Mouse (Mus musculus): Measurements from ENCODE around the gene Pde6g. TPM values are rescaled to one million over a fixed set of nuclear protein-coding genes. Genes with fewer than 3 reads are reported as not detected.

Pde6g gene
- total and polyA plus RNA-seq, 3 experiments: 0.35 to 0.84 TPM; not detected in 1

DNA sequence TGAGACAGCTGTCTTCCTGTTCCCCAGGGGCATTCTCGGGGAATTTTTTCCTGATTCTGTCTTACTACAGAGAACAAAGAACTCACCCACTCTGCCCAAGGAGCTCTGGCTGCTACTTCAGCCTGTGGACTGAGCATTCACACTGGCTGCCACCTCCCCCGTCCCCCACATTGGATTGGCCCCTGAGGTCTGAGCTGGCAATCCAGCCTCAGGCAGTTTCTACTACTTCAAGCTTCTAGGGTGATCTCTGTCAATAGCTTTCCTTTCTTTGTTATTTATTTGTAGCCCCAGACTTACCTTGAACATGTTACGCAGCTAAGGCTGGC lies 39.5 kb upstream of the Pde6g start:
- peaks cover 19% of the 10 kb centered on the region for H3K79me2 ChIP-seq (ENCODE audit: control insufficient read depth, insufficient read depth, low read length, poor library complexity)
- peaks cover 0 to 11% of the 10 kb centered on the region in 2 experiments; a peak in 2 of 4 replicates for H3K36me3 ChIP-seq (ENCODE audit: control insufficient read depth in 1 of 2, insufficient read depth in 2 of 2, low read length in 2 of 2)
- no peak overlapping the region for H3K27ac ChIP-seq (ENCODE audit: control insufficient read depth, low read depth, low read length)
- H3K4me3 ChIP-seq (ENCODE audit: control insufficient read depth in 1 of 2, insufficient read depth in 1 of 2, low read depth in 2 of 2, low read length in 2 of 2): peak overlapping the region; percentile 63 to 80
- H3K9ac ChIP-seq (ENCODE audit: control insufficient read depth, low read depth, low read length, poor library complexity, severe bottlenecking): peak overlapping the region; percentile 87
- no peak for DNase-seq (ENCODE audit: low read depth, low spot score)
- H3K9me3 ChIP-seq (replicated peaks; ENCODE audit: insufficient read depth, low read length): no peaks in the 10 kb centered on the region
- H3K27me3 ChIP-seq (ENCODE audit: control insufficient read depth in 1 of 2, insufficient read depth in 2 of 2, low read length in 2 of 2): no peaks in the 10 kb centered on the region
- peaks cover 0 to 20% of the 10 kb centered on the region in 2 experiments; a peak in 2 of 4 replicates for H3K4me1 ChIP-seq (ENCODE audit: control insufficient read depth in 1 of 2, insufficient read depth in 2 of 2, low read length in 2 of 2)
- TF ChIP-seq TCF12 (IDR thresholded peaks at IDR 0.05; ENCODE audit: low read depth, low read length) (no peak), NELFE (IDR thresholded peaks at IDR 0.05; ENCODE audit: low read depth, low read length) (no peak), ZNF384 (IDR thresholded peaks at IDR 0.05; ENCODE audit: low read depth, low read length) (no peak), MYB (IDR thresholded peaks at IDR 0.05; ENCODE audit: low read depth, low read length) (no peak), HCFC1 (IDR thresholded peaks at IDR 0.05; ENCODE audit: low read depth, low read length) (no peak), SIN3A (IDR thresholded peaks at IDR 0.05; ENCODE audit: low read length) (no peak), MAFK (IDR thresholded peaks at IDR 0.05; ENCODE audit: borderline replicate concordance, low read depth, low read length) (no peak), RAD21 (IDR thresholded peaks at IDR 0.05; ENCODE audit: low read depth, low read length) (no peak), TBP (IDR thresholded peaks at IDR 0.05; ENCODE audit: low read depth, low read length) (no peak), MAX (IDR thresholded peaks at IDR 0.05; ENCODE audit: low read length) (no peak), GATA1 (IDR thresholded peaks at IDR 0.05; ENCODE audit: low read depth, low read length) (no peak), POLR2AphosphoS5 (IDR thresholded peaks at IDR 0.05; ENCODE audit: borderline replicate concordance, low read depth, low read length) (no peak)

DNA sequence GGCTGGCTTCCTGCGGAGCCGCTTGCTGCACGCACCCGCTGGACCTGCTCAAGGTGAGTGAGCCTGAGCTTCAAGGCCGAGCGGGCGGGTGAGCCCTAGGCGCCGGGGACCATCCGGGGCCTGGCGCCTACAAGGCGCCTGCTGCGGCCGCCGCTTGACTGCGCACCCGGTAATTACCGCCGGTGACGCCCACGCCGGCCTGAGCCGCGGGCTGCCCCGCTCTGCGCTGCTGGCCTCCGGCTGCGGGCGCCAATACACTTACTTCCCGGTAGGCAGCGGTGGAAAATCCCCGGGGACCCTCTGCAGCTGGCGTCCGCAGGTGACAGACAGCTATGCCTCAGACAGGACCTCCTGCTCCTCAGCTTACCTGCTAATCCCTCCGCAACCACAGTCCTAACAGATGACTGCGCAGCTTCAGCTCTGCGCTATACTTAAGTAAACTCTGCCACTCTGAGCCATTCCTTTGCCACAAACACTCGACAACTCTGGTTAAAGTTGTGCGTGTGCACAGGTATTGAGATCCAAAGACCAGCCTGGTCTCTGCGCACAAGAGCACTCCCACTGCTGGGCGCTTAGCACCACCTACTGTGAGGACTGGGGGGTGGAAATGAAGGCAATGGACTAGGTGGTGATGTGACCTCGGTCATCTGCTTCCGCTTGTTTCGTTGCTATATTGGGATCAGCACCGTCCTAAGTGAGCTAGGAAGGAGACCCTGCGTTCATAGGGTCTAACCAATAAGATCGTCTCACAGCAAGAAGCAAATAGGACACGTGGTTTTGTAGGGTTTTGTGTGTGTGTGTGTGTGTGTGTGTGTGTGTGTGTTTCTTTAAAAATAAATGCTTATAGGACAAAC lies 39.0 kb upstream of the Pde6g start:
- peak overlapping the region; percentile 54 for H3K27ac ChIP-seq (ENCODE audit: control insufficient read depth, low read depth, low read length)
- peaks cover 0 to 11% of the 10 kb centered on the region in 2 experiments; a peak in 3 of 4 replicates for H3K36me3 ChIP-seq (ENCODE audit: control insufficient read depth in 1 of 2, insufficient read depth in 2 of 2, low read length in 2 of 2)
- H3K27me3 ChIP-seq (ENCODE audit: control insufficient read depth in 1 of 2, insufficient read depth in 2 of 2, low read length in 2 of 2): no peaks in the 10 kb centered on the region
- peak overlapping the region; percentile 87 for H3K9ac ChIP-seq (ENCODE audit: control insufficient read depth, low read depth, low read length, poor library complexity, severe bottlenecking)
- peaks cover 0 to 20% of the 10 kb centered on the region in 2 experiments; a peak in 2 of 4 replicates for H3K4me1 ChIP-seq (ENCODE audit: control insufficient read depth in 1 of 2, insufficient read depth in 2 of 2, low read length in 2 of 2)
- H3K9me3 ChIP-seq (replicated peaks; ENCODE audit: insufficient read depth, low read length): no peaks in the 10 kb centered on the region
- peaks cover 20% of the 10 kb centered on the region for H3K79me2 ChIP-seq (ENCODE audit: control insufficient read depth, insufficient read depth, low read length, poor library complexity)
- DNase-seq (ENCODE audit: low read depth, low spot score): peak; percentile 88
- H3K4me3 ChIP-seq (ENCODE audit: control insufficient read depth in 1 of 2, insufficient read depth in 1 of 2, low read depth in 2 of 2, low read length in 2 of 2): peak overlapping the region; percentile 63 to 80
- TF ChIP-seq CTCF (IDR thresholded peaks at IDR 0.05 in 2 of 3, conservative IDR thresholded peaks at IDR 0.05 in 1 of 3; ENCODE audit: control insufficient read depth in 1 of 3, insufficient read depth in 1 of 3, low read depth in 2 of 3, low read length in 3 of 3, poor library complexity in 1 of 3, severe bottlenecking in 1 of 3): peak; percentile 12 to 35 (median 14); a peak in 3 of 6 replicates
- TF ChIP-seq ELF1 (IDR thresholded peaks at IDR 0.05; ENCODE audit: low read depth, low read length): no peak
- TF ChIP-seq SIN3A (IDR thresholded peaks at IDR 0.05; ENCODE audit: low read length): peak; percentile 94
- no peak for TF ChIP-seq GATA1 (IDR thresholded peaks at IDR 0.05; ENCODE audit: low read depth, low read length)
- TF ChIP-seq MEF2A (IDR thresholded peaks at IDR 0.05; ENCODE audit: extremely low read depth, insufficient replicate concordance, low read depth, low read length, poor library complexity, severe bottlenecking): no peak
- TF ChIP-seq BHLHE40 (IDR thresholded peaks at IDR 0.05; ENCODE audit: borderline replicate concordance, low read depth, low read length): no peak
- no peak for TF ChIP-seq RCOR1 (IDR thresholded peaks at IDR 0.05; ENCODE audit: low read depth, low read length)
- no peak; the same call in 1 of the 2 replicates for TF ChIP-seq CHD2 (IDR thresholded peaks at IDR 0.05; ENCODE audit: low read length)
- TF ChIP-seq E2F4 (IDR thresholded peaks at IDR 0.05; ENCODE audit: borderline replicate concordance, low read depth, low read length): no peak
- TF ChIP-seq UBTF (IDR thresholded peaks at IDR 0.05; ENCODE audit: borderline replicate concordance, insufficient read depth, low read depth, low read length): 0 out of 2 replicates have a peak, but pooled peaks have one; percentile 2
- no peak; the same call in 1 of the 2 replicates for TF ChIP-seq POLR2AphosphoS5 (IDR thresholded peaks at IDR 0.05; ENCODE audit: borderline replicate concordance, low read depth, low read length)
- no peak for TF ChIP-seq POLR2AphosphoS2 (IDR thresholded peaks at IDR 0.05; ENCODE audit: low read length)
- TF ChIP-seq MAZ (IDR thresholded peaks at IDR 0.05; ENCODE audit: low read depth, low read length): peak; percentile 79; the same call in 1 of the 2 replicates
- no peak for TF ChIP-seq NELFE (IDR thresholded peaks at IDR 0.05; ENCODE audit: low read depth, low read length)
- peak; percentile 67 for TF ChIP-seq TBP (IDR thresholded peaks at IDR 0.05; ENCODE audit: low read depth, low read length)
- TF ChIP-seq EP300 (IDR thresholded peaks at IDR 0.05; ENCODE audit: low read depth in 1 of 2, low read length in 2 of 2): no peak; a peak in 1 of 4 replicates
- no peak for TF ChIP-seq GABPA (IDR thresholded peaks at IDR 0.05; ENCODE audit: low read depth, low read length)
- TF ChIP-seq RAD21 (IDR thresholded peaks at IDR 0.05; ENCODE audit: low read depth, low read length): peak; percentile 34
- no peak for TF ChIP-seq KAT2A (conservative IDR thresholded peaks at IDR 0.05; ENCODE audit: low read depth, low read length)
- no peak for TF ChIP-seq MAFK (IDR thresholded peaks at IDR 0.05; ENCODE audit: borderline replicate concordance, low read depth, low read length)
- TF ChIP-seq POLR2A (IDR thresholded peaks at IDR 0.05; ENCODE audit: control insufficient read depth in 1 of 2, insufficient read depth in 1 of 2, low read depth in 1 of 2, low read length in 2 of 2, poor library complexity in 1 of 2): no peak
- TF ChIP-seq HCFC1 (IDR thresholded peaks at IDR 0.05; ENCODE audit: low read depth, low read length): peak; percentile 60
- TF ChIP-seq TCF12 (IDR thresholded peaks at IDR 0.05; ENCODE audit: low read depth, low read length): no peak
- peak; percentile 93 for TF ChIP-seq MXI1 (IDR thresholded peaks at IDR 0.05; ENCODE audit: low read depth, low read length)

Data from MEL (cell line).